ENCODE assay signal across 15 mouse cellular contexts in the genomic region with DNA sequence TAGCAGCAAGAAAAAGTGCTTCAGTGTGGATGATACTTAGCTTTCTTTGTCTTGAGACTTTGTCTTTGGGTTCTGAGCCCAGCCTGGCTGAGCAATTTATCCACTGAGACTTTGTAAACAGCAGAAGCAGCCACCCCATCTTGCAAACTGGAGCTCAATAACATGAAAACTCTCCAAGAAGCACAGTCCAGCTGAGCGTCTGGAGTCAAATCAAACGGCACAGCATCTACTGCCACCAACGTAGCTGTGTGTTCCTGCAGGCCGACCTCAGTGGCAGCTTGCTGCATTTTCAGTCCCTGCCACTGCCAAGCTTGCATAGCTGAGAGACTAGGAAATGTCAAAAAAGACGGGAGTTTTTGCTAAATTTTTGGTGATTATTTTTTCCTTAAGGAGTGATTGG.
DNase-seq lines count a peak whose midpoint lies in the region; ATAC-seq lines count a peak whose summit lies in the region.
"Had no signal": no experiment of that assay in that cellular context is flagged by ENCODE, and none has a peak within 500 bp of the region (broad histone marks: within the 10 kb centered on the region; RNA-seq: fewer than 3 reads in every experiment).

No protein-coding gene starts in this region.

- H3K27ac ChIP-seq in heart, embryonic 11.5 days (ENCODE audit: low read depth, low read length): no peak overlapping the region
- no peak overlapping the region for H3K27ac ChIP-seq in heart, embryonic 10.5 days
- H3K27ac ChIP-seq in liver, embryonic 11.5 days (ENCODE audit: low read depth, low read length): no peak overlapping the region
- H3K27ac ChIP-seq: hindbrain, postnatal 0 days; left cerebral cortex, adult 2 months; midbrain, embryonic 15.5 days had no signal

- H3K4me2 ChIP-seq in heart, embryonic 11.5 days: no peak overlapping the region
- no peak overlapping the region for H3K4me2 ChIP-seq in liver, embryonic 11.5 days
- H3K4me2 ChIP-seq: midbrain, embryonic 15.5 days had no signal

- no peaks in the 10 kb centered on the region for H3K4me1 ChIP-seq in heart, embryonic 11.5 days (ENCODE audit: control insufficient read depth, insufficient read depth, low read length)
- no peaks in the 10 kb centered on the region for H3K4me1 ChIP-seq in heart, embryonic 10.5 days
- no peaks in the 10 kb centered on the region for H3K4me1 ChIP-seq in liver, embryonic 11.5 days (replicated peaks; ENCODE audit: control insufficient read depth, insufficient read depth, low read length)
- H3K4me1 ChIP-seq: midbrain, embryonic 15.5 days had no signal

- no peaks in the 10 kb centered on the region for H3K27me3 ChIP-seq in heart, embryonic 11.5 days (ENCODE audit: control insufficient read depth, insufficient read depth, low read length)
- no peaks in the 10 kb centered on the region for H3K27me3 ChIP-seq in heart, embryonic 10.5 days (ENCODE audit: insufficient read depth, poor library complexity, severe bottlenecking)
- no peaks in the 10 kb centered on the region for H3K27me3 ChIP-seq in liver, embryonic 11.5 days (replicated peaks; ENCODE audit: control insufficient read depth, insufficient read depth, low read length)
- H3K27me3 ChIP-seq: midbrain, embryonic 15.5 days had no signal

- no peaks in the 10 kb centered on the region for H3K9me3 ChIP-seq in heart, embryonic 11.5 days (replicated peaks; ENCODE audit: control insufficient read depth, low read length)
- no peaks in the 10 kb centered on the region for H3K9me3 ChIP-seq in heart, embryonic 10.5 days
- no peaks in the 10 kb centered on the region for H3K9me3 ChIP-seq in liver, embryonic 11.5 days (ENCODE audit: control insufficient read depth, low read length)
- H3K9me3 ChIP-seq: midbrain, embryonic 15.5 days had no signal

- DNase-seq in heart, adult 18-20 months: peak; percentile 15 to 22
- peak; percentile 24 for DNase-seq in brain, adult 2 months (ENCODE audit: low read depth, low spot score)
- DNase-seq in heart, embryonic 10.5 days (ENCODE audit: low spot score): peak; percentile 16
- DNase-seq in lung, postnatal 25 days (ENCODE audit: low spot score): peak; percentile 5
- DNase-seq in frontal cortex, postnatal 25 days (ENCODE audit: low spot score in 2 of 2): no peak
- no peak for DNase-seq in liver, embryonic 11.5 days (ENCODE audit: low spot score)
- DNase-seq: cerebellum, adult 8-10 months; left cerebral cortex, postnatal 4 days; liver; liver, postnatal 0 days had no signal

- no peak for ATAC-seq in heart, embryonic 11.5 days (replicated peaks; ENCODE audit: insufficient number of reproducible peaks, low FRiP score, low TSS enrichment)
- no peak for ATAC-seq in liver, embryonic 11.5 days (replicated peaks; ENCODE audit: low FRiP score)
- ATAC-seq: hindbrain, postnatal 0 days; intestine, postnatal 0 days; liver, postnatal 0 days; midbrain, embryonic 15.5 days had no signal

- H3K9ac ChIP-seq in heart, embryonic 11.5 days (ENCODE audit: low read depth, low read length): no peak overlapping the region
- no peak overlapping the region for H3K9ac ChIP-seq in liver, embryonic 11.5 days (ENCODE audit: low read depth, low read length)
- H3K9ac ChIP-seq: liver, postnatal 0 days; midbrain, embryonic 15.5 days had no signal

- H3K36me3 ChIP-seq in heart, embryonic 11.5 days (ENCODE audit: control insufficient read depth, insufficient read depth, low read length): no peaks in the 10 kb centered on the region
- H3K36me3 ChIP-seq in heart, embryonic 10.5 days: no peaks in the 10 kb centered on the region
- H3K36me3 ChIP-seq in liver, embryonic 11.5 days (ENCODE audit: control insufficient read depth, insufficient read depth, low read length): no peaks in the 10 kb centered on the region
- H3K36me3 ChIP-seq: midbrain, embryonic 15.5 days had no signal

- WGBS in heart, embryonic 11.5 days (ENCODE audit: insufficient replicate concordance): 72% methylated on average over 5 of the region's 5 CpGs
- 78% methylated on average over 5 of the region's 5 CpGs for WGBS in heart, embryonic 10.5 days
- 76% methylated on average over 5 of the region's 5 CpGs for WGBS in liver, embryonic 11.5 days

- H3K4me3 ChIP-seq in heart, embryonic 11.5 days (ENCODE audit: low read depth, low read length): no peak overlapping the region
- H3K4me3 ChIP-seq in heart, embryonic 10.5 days: no peak overlapping the region
- H3K4me3 ChIP-seq in liver, embryonic 11.5 days (ENCODE audit: low read depth, low read length): no peak overlapping the region
- H3K4me3 ChIP-seq: left cerebral cortex, adult 2 months; midbrain, embryonic 15.5 days had no signal

Comparison
In these comparisons a context has a peak if more than half of its experiments do, and no peak if none do; other contexts are left out.
1. DNase-seq: peak in heart, adult 18-20 months (2 of 2), brain, adult 2 months (single experiment), heart, embryonic 10.5 days (single experiment) and lung, postnatal 25 days (single experiment); none in frontal cortex, postnatal 25 days (0 of 2) and liver, embryonic 11.5 days (single experiment).